Mouse (Mus musculus): ENCODE measurements around the gene Gadd45b.

DNA sequence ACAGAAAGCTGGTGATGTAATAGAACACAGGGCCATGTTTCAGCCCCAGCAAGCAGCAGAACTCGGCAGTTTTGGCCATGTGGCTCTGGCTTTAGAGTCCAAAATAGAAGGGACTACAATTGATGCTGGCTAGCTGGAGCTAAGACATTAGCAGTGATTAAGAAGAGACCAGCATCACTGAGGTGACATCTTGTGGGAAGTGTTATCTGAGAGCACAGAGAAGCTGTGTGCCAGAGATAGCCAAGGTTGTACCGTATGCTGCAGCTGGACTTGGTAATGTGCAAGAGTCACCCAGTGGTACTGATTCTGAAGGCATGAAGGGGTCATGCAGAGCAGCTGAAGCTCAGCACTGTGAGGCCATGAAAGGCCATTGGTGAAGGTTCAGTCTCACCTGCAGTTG, 14.6 kb upstream of the Gadd45b start:
- TF ChIP-seq POLR2A (IDR thresholded peaks at IDR 0.05; ENCODE audit: low read depth, low read length) (no peak), CTCF (IDR thresholded peaks at IDR 0.05; ENCODE audit: extremely low read depth, insufficient read length, insufficient replicate concordance, low read depth, low read length) (no peak)

All from small intestine, adult 2 months (tissue).